Mouse (Mus musculus) layer of hippocampus, adult 6 months (tissue): ENCODE measurements around the gene 1700021F07Rik. TPM values are rescaled to one million over a fixed set of nuclear protein-coding genes. Genes with fewer than 3 reads are reported as not detected.

Experiments used
- long read RNA-seq, 2 experiments: library from polyadenylated mRNA; unstranded; transcript quantifications; one replicate each; pipeline ENCODE4 v2.0.0; 2019 to 2020
- polyA plus RNA-seq: library from polyadenylated mRNA; unstranded; fragments of <200 nt; fragmentation: Nextera tagmentation; gene quantifications from 2 replicates; pipeline ENCODE4 v1.2.3, GENCODE M21; 2021

Gene 1700021F07Rik
- not detected in 2 replicates for polyA plus RNA-seq
- long read RNA-seq, experiment 1, result 0 reads
- long read RNA-seq, experiment 2, result 0 reads

DNA sequence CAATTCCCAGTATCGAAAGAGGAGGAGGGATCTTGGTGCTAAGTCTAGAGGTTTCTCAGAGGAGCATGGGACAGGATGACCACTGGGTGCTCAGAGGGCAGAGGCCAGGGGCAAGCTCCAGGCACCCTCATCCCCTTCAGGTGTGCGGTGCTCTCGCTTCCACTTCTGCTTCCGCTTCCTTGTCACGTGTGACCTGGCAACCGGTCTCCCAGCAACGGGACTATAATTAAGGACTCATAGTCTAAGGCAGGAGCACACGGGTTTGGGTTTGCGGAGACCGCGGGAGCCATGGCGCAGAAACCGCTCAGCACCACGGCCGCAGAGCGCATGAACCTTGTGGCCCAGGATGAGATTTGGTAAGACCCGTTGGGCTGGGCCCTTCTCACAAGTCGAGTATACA, at the start of gene 1700021F07Rik:
TSS of gene 1700021F07Rik (plus strand) at position 211 of the 400 bp plus-strand sequence.

Other genes starting within 250 kb of the 1700021F07Rik start
- gene Pmepa1, start 246.1 kb upstream of the 1700021F07Rik start, polyA plus RNA-seq, result 3.1 and 4.9 TPM in 2 replicates
- gene Ankrd60, start 55.8 kb downstream of the 1700021F07Rik start, polyA plus RNA-seq, result not detected in 2 replicates
- 3.4 and 3.5 TPM in 2 replicates for gene Rab22a, start 137.2 kb downstream of the 1700021F07Rik start, polyA plus RNA-seq
- not detected in 2 replicates for gene 1700010B08Rik, start 196.8 kb downstream of the 1700021F07Rik start, polyA plus RNA-seq
- gene Vapb, start 214.9 kb downstream of the 1700021F07Rik start, polyA plus RNA-seq, result 3.8 and 4.6 TPM in 2 replicates